Mouse (Mus musculus): ENCODE data around the gene Cmc4. TPM values are rescaled to one million over a fixed set of nuclear protein-coding genes. Genes with fewer than 3 reads are reported as not detected.

Gene Cmc4
- total RNA-seq (2021), result 9.1 and 11.4 TPM in 2 replicates
- long read RNA-seq, experiment 1, partial matches to known transcripts, result 0 of 4 reads
- long read RNA-seq, experiment 1, other reads (novel, unspliced or antisense), result 1 of 4 reads
- long read RNA-seq, experiment 2, partial matches to known transcripts, result 0 of 5 reads
- long read RNA-seq, experiment 2, other reads (novel, unspliced or antisense), result 0 of 5 reads

GRCm38 (mm10) chrX:75415936-75416785, at the start of gene Cmc4, which contains the start of the genes Mtcp1 and Brcc3:
Gene Cmc4 (minus strand): TSS chrX:75416584.
Gene Mtcp1 (minus strand): TSS chrX:75416588.
Gene Brcc3 (plus strand): TSS chrX:75416628.
- DNase-seq, result peak; percentile 93

GRCm38 (mm10) chrX:75454597-75454996, 38.2 kb upstream of the Cmc4 start:
- DNase-seq, result no peak

- no peak for DNase-seq
These were observed 6.7 kb downstream of the Cmc4 start for GRCm38 (mm10) chrX:75409711-75410110.

GRCm38 (mm10) chrX:75403350-75403749, 13.0 kb downstream of the Cmc4 start:
- DNase-seq, result no peak

GRCm38 (mm10) chrX:75402668-75403067, 13.7 kb downstream of the Cmc4 start:
- DNase-seq, result no peak

GRCm38 (mm10) chrX:75399471-75399870, 16.9 kb downstream of the Cmc4 start:
- DNase-seq, result no peak

GRCm38 (mm10) chrX:75382195-75382771, 34.1 kb downstream of the Cmc4 start, which contains the start of the genes Fundc2 and F8:
Gene Fundc2 (plus strand): TSS chrX:75382399.
Gene F8 (minus strand): TSS chrX:75382615.
- DNase-seq, result peak; percentile 80

- no peak for DNase-seq
These were observed 34.7 kb downstream of the Cmc4 start for GRCm38 (mm10) chrX:75381699-75382098.

GRCm38 (mm10) chrX:75381176-75381575, 35.2 kb downstream of the Cmc4 start:
- no peak for DNase-seq

- DNase-seq, result no peak
These were observed 39.6 kb downstream of the Cmc4 start for GRCm38 (mm10) chrX:75376815-75377214.

- DNase-seq, result no peak
These were observed 43.5 kb downstream of the Cmc4 start for GRCm38 (mm10) chrX:75372666-75373425.

- DNase-seq, result peak; percentile 59
These were observed 46.2 kb downstream of the Cmc4 start for GRCm38 (mm10) chrX:75370197-75370596.

Other genes starting within 250 kb of the Cmc4 start
- 88.6 and 93.1 TPM in 2 replicates for gene Fundc2, start 34.2 kb downstream of the Cmc4 start, total RNA-seq (2021)
- gene F8, start 34.0 kb downstream of the Cmc4 start, total RNA-seq (2021), result 6.9 and 10.4 TPM in 2 replicates
- 8.1 and 11.8 TPM in 2 replicates for gene Mtcp1, start within 50 bp of the Cmc4 start, total RNA-seq (2021)
- gene Brcc3, start within 50 bp of the Cmc4 start, total RNA-seq (2021), result 26.8 and 27.6 TPM in 2 replicates
- 37.6 and 43.7 TPM in 2 replicates for gene Vbp1, start 97.7 kb upstream of the Cmc4 start, total RNA-seq (2021)
- 1.5 and 1.6 TPM in 2 replicates for gene Rab39b, start 161.6 kb upstream of the Cmc4 start, total RNA-seq (2021)